Mouse (Mus musculus): ENCODE data around the gene Zfp408.

The Zfp408 gene

GRCm38 (mm10) chr2:91649553-91650359, at the start of gene Zfp408, which contains the start of gene Arhgap1:
Gene Zfp408, minus strand, starts transcription at chr2:91649791.
Gene Arhgap1, plus strand, starts transcription at chr2:91649860.
- DNase-seq (ENCODE audit: low read depth), result peak; percentile 98

DNA sequence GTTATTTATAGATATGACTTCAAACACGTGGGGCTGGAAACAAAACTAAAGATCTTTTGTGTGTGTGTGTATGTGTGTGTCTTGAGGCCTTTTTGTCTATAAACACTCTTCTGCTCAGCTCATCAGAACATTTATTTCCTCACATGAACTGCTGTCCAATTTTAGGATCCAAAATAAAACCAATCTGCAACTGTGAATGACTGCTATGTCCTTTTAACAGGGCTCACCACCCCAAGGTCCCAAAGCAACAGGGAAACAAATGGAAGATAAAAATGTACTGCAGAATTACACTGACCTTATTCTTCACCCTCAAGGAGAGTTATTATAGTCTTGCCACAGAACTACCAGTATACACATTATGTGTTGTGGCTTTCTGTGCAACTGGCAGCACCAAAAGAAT, 49.6 kb upstream of the Zfp408 start:
- no peak for DNase-seq (ENCODE audit: low read depth)

DNA sequence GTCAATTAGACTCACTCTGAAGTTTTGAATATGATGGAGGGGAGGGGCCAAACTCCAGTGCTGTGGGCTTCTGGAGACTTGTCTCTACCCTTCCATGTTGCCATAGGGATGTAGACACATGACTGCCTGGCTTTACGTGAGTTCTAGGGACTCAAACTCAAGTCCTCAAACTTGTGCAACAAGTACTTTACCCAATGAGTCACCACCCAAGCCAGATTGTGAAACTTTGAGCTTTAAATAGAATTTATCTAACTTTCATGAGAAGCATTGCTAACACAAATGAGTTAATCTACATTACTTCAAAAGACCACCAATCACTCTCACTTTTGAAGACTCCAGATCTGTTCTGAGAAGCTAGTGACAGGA, 46.6 kb upstream of the Zfp408 start:
- DNase-seq (ENCODE audit: low read depth), result no peak

DNA sequence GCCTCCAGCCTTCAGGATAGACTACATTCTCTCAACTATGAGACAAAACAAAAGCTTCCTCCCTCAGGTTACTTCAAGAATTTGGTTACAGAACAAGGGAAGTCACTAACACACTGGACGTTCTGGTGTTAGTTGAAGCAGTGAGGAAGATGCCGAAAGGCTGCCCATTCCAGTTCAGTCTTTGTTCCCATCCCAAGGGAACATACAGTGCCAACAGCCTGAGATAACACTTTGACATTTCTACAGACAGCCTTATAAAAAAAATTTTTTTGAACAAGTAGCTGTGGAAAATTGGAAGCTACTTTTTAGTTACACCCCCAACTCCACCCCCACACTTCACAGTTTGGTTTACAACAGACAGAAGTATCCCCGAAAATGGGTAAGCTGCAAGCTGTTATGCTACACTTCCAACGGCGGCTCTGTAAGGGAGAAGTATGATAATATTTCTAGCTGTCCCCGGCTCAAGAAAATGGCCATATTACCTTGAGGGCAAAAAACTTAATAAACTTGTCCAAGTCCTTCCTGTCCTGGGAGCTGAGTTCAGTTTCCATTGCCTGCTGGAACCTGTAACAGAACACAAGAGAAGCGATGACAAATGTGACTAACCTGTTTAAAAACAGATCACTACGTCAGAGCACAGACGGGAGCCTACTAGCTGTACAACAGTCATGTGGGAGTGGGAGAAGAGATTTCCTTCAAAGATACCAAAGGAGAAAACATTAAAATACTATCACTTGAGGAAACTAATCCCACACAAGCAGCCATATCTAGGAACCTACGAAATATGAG, 46.0 kb upstream of the Zfp408 start:
- DNase-seq (ENCODE audit: low read depth), result no peak

DNA sequence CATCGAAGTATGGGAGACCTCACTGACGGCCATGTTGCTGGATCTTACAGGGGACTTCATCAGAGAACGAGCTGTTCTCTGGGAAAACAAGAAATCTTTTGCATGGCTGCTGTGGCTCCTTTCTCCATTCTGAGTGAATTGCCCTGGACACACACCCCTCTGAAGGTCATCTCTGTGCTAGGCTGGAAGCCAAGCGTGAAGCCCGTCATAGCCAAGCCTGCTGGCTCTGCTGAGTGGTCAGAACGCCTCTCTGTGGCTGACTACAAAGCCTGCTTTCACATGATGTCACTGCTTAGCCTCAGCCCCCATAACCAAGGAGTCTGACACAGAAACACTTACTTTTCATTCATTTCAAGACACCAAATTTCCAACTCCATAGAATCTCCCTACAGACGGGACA, 39.9 kb upstream of the Zfp408 start:
- no peak for DNase-seq (ENCODE audit: low read depth)

DNA sequence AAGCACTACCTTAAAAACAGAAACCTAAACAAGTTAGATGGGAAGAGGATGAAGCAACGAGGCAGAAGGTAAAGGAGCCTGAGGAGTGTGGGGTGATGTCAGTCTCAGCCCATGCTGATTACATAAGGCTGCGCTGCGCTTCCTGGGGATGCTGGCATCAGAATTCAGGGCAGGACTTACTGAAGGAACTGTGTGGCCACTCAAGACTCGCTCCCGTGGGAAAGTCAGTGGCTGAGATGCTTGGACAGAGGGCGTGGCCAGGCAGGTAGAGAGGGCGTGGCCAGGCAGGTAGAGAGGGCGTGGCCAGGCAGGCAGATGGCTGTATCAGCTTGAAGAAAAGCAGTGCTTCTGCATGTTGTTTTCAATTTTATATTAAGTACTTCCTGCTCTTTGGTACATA, 34.3 kb upstream of the Zfp408 start:
- DNase-seq (ENCODE audit: low read depth), result no peak

GRCm38 (mm10) chr2:91682850-91683249, 33.3 kb upstream of the Zfp408 start:
- peak; percentile 54 for DNase-seq (ENCODE audit: low read depth)

- DNase-seq (ENCODE audit: low read depth), result no peak
Measured at GRCm38 (mm10) chr2:91676961-91677360, 27.4 kb upstream of the Zfp408 start.

DNA sequence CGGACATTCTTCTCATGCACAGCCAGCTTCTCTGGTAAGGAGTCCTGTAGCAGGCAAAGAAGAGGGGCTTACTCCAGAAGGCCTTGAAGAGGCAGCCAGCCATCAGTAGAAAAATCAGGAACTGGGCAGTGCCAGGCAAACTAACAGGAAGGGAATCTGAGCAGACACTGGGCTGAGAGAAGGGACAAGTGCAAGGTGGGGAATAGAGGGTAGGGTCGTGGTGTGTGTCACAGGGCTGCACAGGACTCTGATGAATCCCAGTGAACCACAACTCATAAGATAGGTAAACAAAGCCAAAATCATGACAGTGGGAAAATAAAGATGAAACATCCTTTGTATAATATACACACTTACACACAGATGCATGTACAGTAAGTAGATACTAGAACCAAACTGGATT, 26.8 kb upstream of the Zfp408 start:
- no peak for DNase-seq (ENCODE audit: low read depth)

GRCm38 (mm10) chr2:91674895-91675294, 25.3 kb upstream of the Zfp408 start:
- no peak for DNase-seq (ENCODE audit: low read depth)

- DNase-seq (ENCODE audit: low read depth), result no peak
Measured at GRCm38 (mm10) chr2:91673587-91673986, 24.0 kb upstream of the Zfp408 start.

DNA sequence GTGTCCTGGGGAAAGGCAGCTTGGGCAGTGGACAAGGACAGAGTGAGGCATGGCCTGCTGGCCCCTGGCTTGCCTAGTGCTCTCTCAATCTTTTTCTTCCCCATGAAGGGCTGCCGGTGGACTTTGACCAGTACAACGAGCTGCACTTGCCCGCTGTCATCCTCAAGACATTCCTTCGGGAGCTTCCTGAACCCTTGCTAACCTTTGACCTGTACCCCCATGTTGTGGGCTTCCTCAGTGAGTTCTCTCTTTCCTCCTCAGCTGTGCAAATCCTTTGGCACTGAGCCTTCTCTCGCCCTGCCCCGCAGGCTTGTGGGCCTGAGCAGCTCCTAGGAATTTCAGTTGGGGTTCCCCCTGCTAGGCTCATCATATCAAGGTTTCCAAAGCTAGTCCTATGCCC, 20.4 kb upstream of the Zfp408 start:
- no peak for DNase-seq (ENCODE audit: low read depth)

DNA sequence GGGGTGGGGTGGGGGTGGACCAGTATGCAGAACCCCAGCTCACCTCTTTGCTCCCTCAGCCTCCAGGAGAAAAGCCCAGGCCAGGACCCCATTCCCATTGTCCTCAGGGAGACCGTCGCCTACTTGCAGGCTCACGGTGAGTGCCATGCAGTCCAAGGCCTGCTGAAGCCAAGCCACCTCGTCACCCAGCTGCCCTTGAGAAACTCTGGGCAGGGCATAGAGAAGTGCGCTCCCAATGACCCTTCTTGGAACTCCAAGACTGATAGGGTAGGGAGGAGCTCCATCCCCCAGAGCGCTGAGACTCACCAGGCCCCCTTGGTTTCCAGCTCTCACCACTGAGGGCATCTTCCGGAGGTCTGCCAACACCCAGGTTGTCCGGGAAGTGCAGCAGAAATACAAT, 19.7 kb upstream of the Zfp408 start:
- no peak for DNase-seq (ENCODE audit: low read depth)

DNA sequence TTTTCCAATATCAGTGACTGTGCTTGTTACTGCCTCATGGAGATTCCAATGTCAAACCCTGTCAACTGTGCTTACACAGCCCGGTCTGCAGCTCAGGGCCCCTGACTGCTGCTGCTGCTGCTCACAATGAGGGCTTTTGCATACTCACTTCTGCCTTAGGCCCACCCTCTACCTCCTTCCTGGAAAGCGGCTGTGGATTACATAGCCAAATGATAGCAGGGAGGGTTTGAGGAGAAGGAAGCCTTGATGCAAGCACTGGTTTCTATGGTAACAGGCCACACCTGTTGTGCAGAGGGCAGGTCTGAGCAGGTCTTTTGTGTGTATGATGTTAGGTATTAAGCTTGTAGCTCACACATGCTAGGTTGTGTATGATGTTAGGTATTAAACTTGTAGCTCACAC, 18.2 kb upstream of the Zfp408 start:
- no peak for DNase-seq (ENCODE audit: low read depth)

GRCm38 (mm10) chr2:91666386-91666910, 16.9 kb upstream of the Zfp408 start:
- DNase-seq (ENCODE audit: low read depth), result no peak

DNA sequence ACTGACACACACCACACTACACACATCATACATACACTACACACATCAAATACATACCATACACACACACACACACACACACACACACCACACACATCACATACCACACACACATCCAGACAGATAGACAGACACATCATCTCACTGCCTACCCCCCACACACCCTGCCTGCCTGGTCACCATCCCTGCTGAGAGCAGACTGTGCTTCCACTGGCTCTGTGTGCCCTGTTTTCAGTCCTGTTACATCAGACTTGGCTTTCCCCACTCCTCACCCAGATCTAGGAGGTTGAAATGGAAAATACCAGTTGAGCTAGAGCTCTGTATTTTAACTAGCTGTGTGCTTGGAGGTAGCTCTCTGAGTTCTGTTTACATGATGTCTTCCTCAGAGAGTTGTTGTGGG, 15.2 kb upstream of the Zfp408 start:
- DNase-seq (ENCODE audit: low read depth), result no peak

- DNase-seq (ENCODE audit: low read depth), result no peak
Measured at GRCm38 (mm10) chr2:91660981-91661380, 11.4 kb upstream of the Zfp408 start.

- DNase-seq (ENCODE audit: low read depth), result no peak
Measured at GRCm38 (mm10) chr2:91659657-91660056, 10.1 kb upstream of the Zfp408 start.

DNA sequence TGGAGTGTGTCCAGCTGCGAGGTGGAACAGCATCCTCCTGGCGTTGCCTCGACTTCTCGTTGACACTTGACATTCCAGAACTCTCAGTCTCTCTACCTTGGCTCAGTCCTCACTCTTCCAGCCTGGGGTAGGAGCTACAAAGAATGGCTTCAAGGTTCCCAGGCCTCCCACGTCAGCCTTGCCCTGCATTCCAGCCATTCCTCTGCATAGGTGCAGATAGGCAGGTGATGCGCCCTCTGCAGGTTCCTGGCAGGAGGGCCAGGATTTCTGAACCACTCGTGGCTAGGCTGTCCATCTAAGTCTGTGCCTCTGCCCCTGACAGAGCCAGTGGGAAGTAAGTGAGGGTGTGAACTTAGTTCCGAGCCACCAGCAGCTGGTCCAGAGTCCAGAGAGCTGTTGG, 7.2 kb upstream of the Zfp408 start:
- no peak for DNase-seq (ENCODE audit: low read depth)

DNA sequence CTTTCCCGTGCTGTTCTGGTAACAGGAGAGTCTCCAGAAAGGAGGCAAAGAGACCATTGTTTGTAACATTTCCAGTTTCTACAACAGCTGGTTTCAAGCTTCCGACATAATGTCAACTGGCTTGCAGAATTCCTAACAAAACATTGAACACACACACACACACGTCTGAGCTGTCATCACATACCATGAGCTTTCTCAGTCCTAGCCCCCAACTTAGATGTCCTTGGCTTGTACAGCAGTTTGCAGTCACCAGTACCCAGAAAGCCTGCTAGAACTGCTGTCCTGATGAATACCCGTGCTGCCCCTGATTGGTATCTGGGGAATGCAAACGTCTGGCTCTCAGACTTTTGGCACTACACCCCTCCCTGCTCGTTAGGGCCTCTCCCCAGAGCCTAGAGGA, 6.2 kb upstream of the Zfp408 start:
- no peak for DNase-seq (ENCODE audit: low read depth)

GRCm38 (mm10) chr2:91655388-91655787, 5.8 kb upstream of the Zfp408 start:
- no peak for DNase-seq (ENCODE audit: low read depth)

- no peak for DNase-seq (ENCODE audit: low read depth)
Measured at GRCm38 (mm10) chr2:91652863-91653262, 3.3 kb upstream of the Zfp408 start.

Measured in naive thymus-derived CD4-positive, alpha-beta T cell, adult 2 months (primary cell).